Mouse (Mus musculus) erythroblast, embryonic 14.5 days (primary cell): ENCODE measurements around the gene Plaur.

ENCODE experiments used
- GATA1 ChIP-seq: IDR thresholded peaks from 2 replicates; pipeline ENCODE4 v1.6.1; 2012; ENCODE audit warnings: low read length, inconsistent platforms, mixed read lengths
- TAL1 ChIP-seq: IDR thresholded peaks from 3 replicates; pipeline ENCODE4 v1.6.1; 2012; ENCODE audit warnings: low read length, inconsistent platforms, mixed read lengths

- TF ChIP-seq GATA1 (no peak), TAL1 (no peak)
Observed at GRCm38 (mm10) chr7:24429413-24430112, 32.7 kb upstream of the Plaur start.
